Mouse (Mus musculus) adrenal gland, postnatal 25 days (tissue): ENCODE results near the gene Btbd9. TPM values are rescaled to one million over a fixed set of nuclear protein-coding genes. Genes with fewer than 3 reads are reported as not detected.

Experiments used
- total RNA-seq: library from RNA; stranded (reverse); gene quantifications from 2 replicates; pipeline ENCODE4 v1.2.3, GENCODE M21; 2021

Gene Btbd9
- total RNA-seq, 1 experiment from 2014 or later, result 41.3 TPM

Other genes with a start within 250 kb of the Btbd9 start
- 0.33 and 0.64 TPM in 2 replicates for gene Dnah8, start 47.9 kb upstream of the Btbd9 start, total RNA-seq
- gene Glo1, start 50.4 kb upstream of the Btbd9 start, total RNA-seq, result 102 and 142 TPM in 2 replicates